Mouse (Mus musculus) brown adipose tissue, adult 24 weeks (tissue): Measurements from ENCODE around the gene Slco1b2. TPM values are rescaled to one million over a fixed set of nuclear protein-coding genes. Genes with fewer than 3 reads are reported as not detected.

ENCODE experiments used
- polyA plus RNA-seq: library from polyadenylated mRNA; stranded (reverse); fragments of >200 nt; gene quantifications from 2 replicates; pipeline ENCODE4 v1.2.4, GENCODE M21; 2012; ENCODE audit not compliant: missing spikeins, insufficient read depth, insufficient read length

Slco1b2 gene
- polyA plus RNA-seq, 1 experiment, result not detected

Other genes starting within 250 kb of the Slco1b2 start
- gene Slco1c1, start 105.2 kb upstream of the Slco1b2 start, polyA plus RNA-seq, result not detected in 2 replicates
- gene Gm5724, start 144.3 kb downstream of the Slco1b2 start, polyA plus RNA-seq, result not detected in 2 replicates
- gene Slco1a4, start 226.7 kb downstream of the Slco1b2 start, polyA plus RNA-seq, result not detected in 2 replicates